Mouse (Mus musculus) kidney, postnatal 0 days (tissue): ENCODE data around the gene 1810037I17Rik. TPM values are rescaled to one million over a fixed set of nuclear protein-coding genes. Genes with fewer than 3 reads are reported as not detected.
A peak's percentile ranks its signal among the peaks of the same experiment; 100 is the strongest.

ENCODE experiments used
- ATAC-seq: fragments of 200-750 bp; cut with Nextera tagmentation; replicated peaks from 2 replicates; pipeline ENCODE4 v1.8.0; 2017; ENCODE audit warnings: low read depth, moderate number of reproducible peaks, moderate TSS enrichment, moderate library complexity; ENCODE audit not compliant: low FRiP score
- DNase-seq: peaks from one replicate; pipeline ENCODE4 v3.0.0-alpha.2; 2016; ENCODE audit warnings: low spot score
- H3K27ac ChIP-seq: fragments of 300-500 bp; sonication (generic); 2 replicates; pipeline ENCODE4 v1.5.1; 2014; ENCODE audit warnings: mild to moderate bottlenecking
- H3K27me3 ChIP-seq: fragments of 300-500 bp; sonication (generic); 2 replicates; pipeline ENCODE4 v1.6.1; 2014; ENCODE audit warnings: low read length, mixed read lengths; ENCODE audit not compliant: insufficient read depth
- H3K36me3 ChIP-seq: fragments of 300-500 bp; sonication (generic); 2 replicates; pipeline ENCODE4 v1.6.1; 2014; ENCODE audit warnings: low read length, mixed read lengths; ENCODE audit not compliant: insufficient read depth
- H3K4me1 ChIP-seq: fragments of 300-500 bp; sonication (generic); replicated peaks from 2 replicates; pipeline ENCODE4 v1.6.1; 2014; ENCODE audit warnings: antibody characterized with exemption, low read length, mixed read lengths; ENCODE audit not compliant: insufficient read depth
- H3K4me2 ChIP-seq: fragments of 300-500 bp; sonication (generic); 2 replicates; pipeline ENCODE4 v1.6.1; 2014; ENCODE audit warnings: mild to moderate bottlenecking, low read length, moderate library complexity, mixed read lengths
- H3K4me3 ChIP-seq: fragments of 300-500 bp; sonication (generic); replicated peaks from 2 replicates; pipeline ENCODE4 v1.5.1; 2014; ENCODE audit warnings: low read depth, low read length
- H3K9ac ChIP-seq: fragments of 300-500 bp; sonication (generic); 2 replicates; pipeline ENCODE4 v1.6.1; 2014; ENCODE audit warnings: low read depth, low read length
- H3K9me3 ChIP-seq: fragments of 300-500 bp; sonication (generic); replicated peaks from 2 replicates; pipeline ENCODE4 v1.6.1; 2016; ENCODE audit warnings: low read length, inconsistent platforms, mixed read lengths
- CTCF ChIP-seq: IDR thresholded peaks from 2 replicates; pipeline ENCODE4 v1.5.1; 2016; ENCODE audit warnings: antibody characterized with exemption, low read depth, mild to moderate bottlenecking, moderate library complexity
- WGBS: fragments of 180-500 bp; shearing (Covaris S2); extraction: QIAGEN DNeasy Blood & Tissue Kit; methylation state at CpG from one replicate; pipeline ENCODE4 v1.1.7; 2014; 5-methylcytosine and 5-hydroxymethylcytosine counted together
- polyA plus RNA-seq: library from polyadenylated mRNA; unstranded; fragments of >200 nt; fragmentation: Nextera tagmentation; extraction: Ambion mirVana; gene quantifications from 2 replicates; pipeline ENCODE4 v1.2.1, GENCODE M21; 2015

The 1810037I17Rik gene
- 127 and 140 TPM in 2 replicates for polyA plus RNA-seq

DNA sequence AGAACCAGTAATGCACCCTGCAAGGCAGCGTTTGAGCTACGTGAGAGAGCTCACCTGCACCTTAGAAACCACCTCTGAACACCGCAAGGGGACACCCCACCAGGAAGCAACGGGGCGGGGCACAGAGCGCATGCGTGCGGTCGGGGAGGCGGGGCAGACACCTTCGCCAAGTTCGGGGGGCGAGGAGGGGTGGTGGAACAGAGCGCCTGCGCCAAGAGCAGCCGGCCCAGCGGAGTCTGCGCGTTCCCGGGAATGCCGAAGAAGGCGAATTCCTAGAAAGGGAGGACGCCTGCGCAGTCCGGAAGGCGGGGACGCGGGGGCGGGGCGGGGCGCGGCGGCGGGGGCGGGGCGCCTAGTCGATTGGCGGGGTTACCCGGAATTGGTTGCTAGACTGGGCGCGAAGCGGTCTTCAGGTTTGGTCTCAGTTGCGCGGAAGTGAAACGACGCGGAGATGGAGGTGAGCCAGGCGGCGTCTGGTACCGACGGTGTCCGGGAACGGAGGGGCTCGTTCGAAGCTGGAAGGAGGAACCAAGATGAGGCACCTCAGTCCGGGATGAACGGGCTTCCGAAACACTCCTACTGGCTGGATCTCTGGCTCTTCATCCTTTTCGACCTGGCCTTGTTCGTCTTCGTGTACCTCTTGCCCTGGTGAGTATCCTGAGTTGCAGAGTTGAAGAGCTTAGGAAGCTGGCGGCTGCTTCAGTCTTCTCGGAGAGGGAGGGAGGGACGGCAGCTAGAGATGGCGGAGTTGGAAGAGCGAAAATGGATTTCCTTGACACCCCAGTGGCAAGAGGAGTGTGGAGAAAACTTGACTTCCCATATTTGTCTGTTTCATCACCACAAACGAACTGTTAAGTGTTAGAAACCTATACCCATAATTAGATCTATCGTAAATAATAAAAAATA, at the start of gene 1810037I17Rik:
Gene 1810037I17Rik, plus strand, starts transcription at position 195 of the 906 bp plus-strand sequence.
- Histone ChIP-seq H3K27me3 (no peaks in the 10 kb centered on the region), H3K4me3 (peak within 1 kb of the TSS; percentile 59), H3K9ac (peak within 1 kb of the TSS; percentile 61), H3K4me2 (peak within 1 kb of the TSS; percentile 53), H3K36me3 (no peaks in the 10 kb centered on the region), H3K27ac (peak within 1 kb of the TSS; percentile 85), H3K4me1 (no peaks in the 10 kb centered on the region), H3K9me3 (no peaks in the 10 kb centered on the region)
- peak; percentile 53; the same call in 1 of the 2 replicates for TF ChIP-seq CTCF
- ATAC-seq (peak; percentile 99), DNase-seq (peak; percentile 98)
- WGBS, result under 1% methylated on average over 68 of the region's 68 CpGs

GRCm38 (mm10) chr3:122876870-122877269, 47.1 kb upstream of the 1810037I17Rik start:
- no peak for ATAC-seq
- 87% methylated on average over 2 of the region's 2 CpGs for WGBS
- Histone ChIP-seq H3K4me1 (no peaks in the 10 kb centered on the region), H3K4me2 (no peak overlapping the region), H3K27me3 (no peaks in the 10 kb centered on the region), H3K27ac (no peak overlapping the region), H3K9me3 (no peaks in the 10 kb centered on the region), H3K36me3 (no peaks in the 10 kb centered on the region), H3K9ac (no peak overlapping the region), H3K4me3 (no peak overlapping the region)
- TF ChIP-seq CTCF, result no peak
- no peak for DNase-seq

DNA sequence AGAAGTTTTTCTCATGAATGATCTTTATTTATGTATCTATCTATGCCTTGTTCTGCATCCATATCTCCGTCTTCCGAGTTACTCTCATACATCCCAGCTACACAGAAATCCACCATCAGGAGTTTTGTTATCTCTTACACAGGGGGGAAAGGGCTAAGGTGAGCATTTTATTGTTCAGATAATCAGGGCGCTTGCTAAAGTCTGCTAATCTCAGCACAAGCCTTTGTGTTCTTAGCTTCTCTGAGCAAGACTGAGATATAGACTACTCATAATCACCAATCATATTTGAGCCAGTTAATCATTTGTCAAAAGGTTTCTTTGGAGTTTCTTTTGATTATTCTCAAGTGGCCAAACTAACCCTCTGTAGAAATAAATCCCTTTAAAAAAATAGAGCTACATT, 46.5 kb upstream of the 1810037I17Rik start:
- H3K27me3 ChIP-seq, result no peaks in the 10 kb centered on the region
- no peak overlapping the region for H3K4me2 ChIP-seq
- no peak overlapping the region for H3K27ac ChIP-seq
- TF ChIP-seq CTCF, result no peak
- no peaks in the 10 kb centered on the region for H3K9me3 ChIP-seq
- 92% methylated on average over 3 of the region's 3 CpGs for WGBS
- H3K36me3 ChIP-seq, result no peaks in the 10 kb centered on the region
- no peak overlapping the region for H3K9ac ChIP-seq
- DNase-seq (no peak), ATAC-seq (no peak)
- no peak overlapping the region for H3K4me3 ChIP-seq
- no peaks in the 10 kb centered on the region for H3K4me1 ChIP-seq

DNA sequence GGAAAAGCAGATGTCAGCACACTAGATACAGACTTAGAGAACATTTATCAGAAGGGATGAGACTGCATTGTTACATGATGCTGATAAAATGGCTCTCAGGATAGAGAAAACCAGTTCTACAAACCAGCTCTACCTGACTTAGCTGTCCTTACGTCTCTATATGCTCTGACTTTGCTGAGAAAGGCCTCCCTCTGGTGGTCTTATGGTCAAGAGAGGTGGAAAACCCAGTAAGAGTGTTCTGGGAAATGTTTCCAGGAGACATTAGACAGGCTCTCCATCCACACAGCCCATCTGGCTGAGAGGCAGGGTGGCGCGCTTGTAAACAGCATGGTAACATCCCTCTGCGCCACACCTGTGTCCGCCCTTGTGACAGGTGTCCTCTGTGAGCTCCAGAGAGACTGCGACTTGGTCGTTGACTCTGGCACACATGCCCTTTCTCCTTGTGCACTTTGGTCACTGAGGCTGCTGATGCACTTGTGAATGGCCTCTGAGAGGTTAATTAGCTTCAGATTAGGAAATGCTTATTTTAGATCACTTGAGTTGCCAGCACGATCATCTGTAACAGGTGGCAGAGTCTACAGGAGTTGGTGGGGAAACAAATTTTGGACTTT, 45.2 kb upstream of the 1810037I17Rik start:
- Histone ChIP-seq H3K4me1 (no peaks in the 10 kb centered on the region), H3K36me3 (no peaks in the 10 kb centered on the region), H3K4me3 (no peak overlapping the region), H3K9ac (no peak overlapping the region), H3K27ac (no peak overlapping the region), H3K27me3 (no peaks in the 10 kb centered on the region), H3K4me2 (no peak overlapping the region), H3K9me3 (no peaks in the 10 kb centered on the region)
- peak; percentile 42; the same call in 1 of the 2 replicates for TF ChIP-seq CTCF
- 89% methylated on average over 8 of the region's 8 CpGs for WGBS
- DNase-seq, result peak; percentile 10
- no peak for ATAC-seq

GRCm38 (mm10) chr3:122887505-122888301, 36.3 kb upstream of the 1810037I17Rik start:
- H3K36me3 ChIP-seq, result no peaks in the 10 kb centered on the region
- WGBS, result 74% methylated on average over 4 of the region's 4 CpGs
- no peaks in the 10 kb centered on the region for H3K4me1 ChIP-seq
- H3K27me3 ChIP-seq, result no peaks in the 10 kb centered on the region
- ATAC-seq (no peak), DNase-seq (no peak)
- no peak overlapping the region for H3K4me2 ChIP-seq
- no peak overlapping the region for H3K9ac ChIP-seq
- no peak for TF ChIP-seq CTCF
- H3K27ac ChIP-seq, result no peak overlapping the region
- H3K9me3 ChIP-seq, result no peaks in the 10 kb centered on the region
- no peak overlapping the region for H3K4me3 ChIP-seq

- no peaks in the 10 kb centered on the region for H3K9me3 ChIP-seq
- no peak for TF ChIP-seq CTCF
- no peak overlapping the region for H3K4me3 ChIP-seq
- H3K9ac ChIP-seq, result no peak overlapping the region
- no peak for ATAC-seq
- H3K4me2 ChIP-seq, result no peak overlapping the region
- H3K36me3 ChIP-seq, result no peaks in the 10 kb centered on the region
- no peaks in the 10 kb centered on the region for H3K27me3 ChIP-seq
- no peak overlapping the region for H3K27ac ChIP-seq
- 74% methylated on average over 5 of the region's 5 CpGs for WGBS
- no peak for DNase-seq
- no peaks in the 10 kb centered on the region for H3K4me1 ChIP-seq
These were observed 35.6 kb upstream of the 1810037I17Rik start for GRCm38 (mm10) chr3:122888371-122888819.
